Mouse (Mus musculus) adrenal gland (tissue): ENCODE measurements around the gene 2900011O08Rik.
"Not testable (repeated sequence)": the region's sequence is repeated elsewhere in the genome, so short reads cannot be mapped to it uniquely, and the experiment has no call there.

Source experiments
- intact Hi-C: fragments of 180-260 bp; cut with DNase I; formaldehyde crosslinking; loops from one replicate; pipeline ENCODE4 v1.15.1; 2025
- long read RNA-seq, 2 experiments: library from polyadenylated mRNA; unstranded; transcript quantifications; one replicate each; pipeline ENCODE4 v2.0.0; 2020; ENCODE audit warnings: borderline replicate concordance in 1 of 2; ENCODE audit not compliant: insufficient replicate concordance in 1 of 2

Gene 2900011O08Rik
- long read RNA-seq, experiment 1, partial matches to known transcripts = 0 of 3 reads
- long read RNA-seq, experiment 1, other reads (novel, unspliced or antisense) = 0 of 3 reads
- long read RNA-seq, experiment 2, partial matches to known transcripts = 0 of 3 reads
- long read RNA-seq, experiment 2, other reads (novel, unspliced or antisense) = 3 of 3 reads

DNA sequence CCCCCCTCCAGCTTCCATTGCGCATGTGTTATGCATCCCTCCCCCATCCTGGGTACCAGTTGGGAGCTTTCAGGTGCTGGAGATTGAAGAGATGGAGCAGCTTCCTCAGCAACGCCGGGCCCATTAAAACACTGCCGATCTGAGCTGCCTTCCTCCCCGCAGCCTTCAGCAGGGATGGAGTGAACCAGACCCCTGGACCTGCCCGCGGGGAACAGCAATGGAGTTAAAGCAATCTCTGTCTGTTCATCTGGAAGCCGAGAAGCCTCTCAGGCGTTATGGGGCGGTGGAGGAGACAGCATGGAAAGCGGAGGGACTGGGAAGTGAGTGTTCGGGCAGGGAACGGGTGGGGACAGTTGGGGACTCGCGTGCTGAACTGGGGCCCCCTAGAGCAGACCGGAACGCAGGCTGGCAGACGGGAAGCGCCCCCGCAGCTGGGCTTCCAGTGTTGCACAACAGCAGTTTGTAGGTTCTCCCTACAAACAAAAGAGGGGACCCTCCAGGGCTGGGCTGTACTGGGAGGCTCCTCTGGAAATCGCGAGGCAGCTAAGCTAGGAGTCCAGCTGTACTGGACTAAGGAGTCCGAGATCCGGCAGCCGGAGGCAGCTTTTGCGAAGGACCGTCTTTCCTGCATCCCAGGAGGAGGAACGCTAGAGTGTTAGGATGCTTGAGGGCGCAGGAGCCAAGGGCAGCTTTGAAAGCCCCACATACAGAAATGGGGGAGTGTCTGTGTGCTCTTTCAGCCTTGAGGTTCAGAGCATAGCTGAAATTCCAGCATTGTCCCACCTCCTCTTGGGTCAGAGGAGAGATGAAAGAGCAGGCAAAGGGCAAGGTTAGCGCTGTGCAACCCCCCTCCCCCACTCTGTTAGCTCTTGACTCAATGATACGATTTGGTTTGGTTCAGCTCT lies at the start of gene 2900011O08Rik, which contains the start of gene Ifitm7:
Gene 2900011O08Rik, plus strand, starts transcription at position 31 of the 905 bp plus-strand sequence.
Gene Ifitm7, minus strand, starts transcription at position 315 of the 905 bp plus-strand sequence.
- intact Hi-C loops = no loop called here

DNA sequence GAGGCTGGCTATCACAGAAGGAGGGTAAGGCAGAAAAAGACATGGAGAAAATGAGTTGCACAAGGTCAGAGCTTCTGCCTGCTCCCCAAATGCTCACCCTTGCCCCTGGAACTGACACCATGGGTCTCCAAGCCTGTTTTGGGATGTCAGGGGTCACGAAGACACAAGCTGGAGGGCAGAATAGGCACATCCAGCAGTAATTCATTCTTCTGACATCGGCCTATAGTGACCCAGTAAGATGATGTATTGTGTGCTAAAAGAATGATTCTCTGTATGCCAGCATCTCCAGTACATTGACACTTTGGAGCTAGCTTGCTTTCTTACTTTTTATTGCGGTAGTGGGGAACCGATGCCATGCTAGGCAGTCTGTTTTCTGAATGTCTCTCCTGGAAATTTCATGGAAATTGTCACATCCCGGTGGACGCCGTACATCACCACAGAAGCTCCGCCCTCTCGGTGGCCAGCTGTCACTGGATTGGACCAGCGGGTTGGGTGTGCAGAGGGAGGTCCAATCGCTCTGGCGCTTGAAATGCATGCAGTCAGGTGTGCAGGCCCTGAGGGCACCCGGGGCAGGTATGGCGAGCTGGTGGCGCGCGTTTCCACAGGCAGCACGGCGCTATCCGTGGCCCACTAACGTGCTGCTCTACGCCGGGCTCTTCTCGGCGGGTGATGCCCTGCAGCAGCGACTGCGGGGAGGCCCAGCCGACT lies 46.1 kb upstream of the 2900011O08Rik start:
- intact Hi-C loops = no loop called here

DNA sequence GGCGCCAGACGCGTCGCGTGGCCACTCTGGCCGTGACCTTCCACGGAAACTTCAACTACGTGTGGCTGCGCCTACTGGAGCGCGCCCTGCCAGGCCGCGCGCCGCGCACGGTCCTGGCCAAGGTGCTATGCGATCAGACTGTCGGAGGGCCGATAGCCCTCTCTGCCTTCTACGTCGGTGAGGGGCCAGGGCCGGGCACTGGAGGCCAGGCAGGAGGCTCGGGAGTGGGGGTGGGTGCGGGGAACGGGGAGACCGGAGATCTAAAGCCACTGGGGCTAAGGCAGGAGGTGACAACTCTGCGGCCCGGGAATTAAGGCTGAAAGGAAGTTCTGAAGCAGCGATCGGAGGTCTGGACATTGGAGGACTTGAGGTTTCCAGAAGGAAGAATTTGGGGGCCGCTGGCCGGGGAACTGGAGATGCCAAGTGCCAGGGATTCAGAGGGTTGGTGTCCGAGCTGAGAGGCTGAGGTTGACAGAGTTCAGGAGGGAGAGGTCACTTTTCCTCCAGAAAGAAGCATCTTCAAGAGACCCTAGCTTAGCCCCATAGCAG lies 45.5 kb upstream of the 2900011O08Rik start:
- intact Hi-C loops = no loop called here

DNA sequence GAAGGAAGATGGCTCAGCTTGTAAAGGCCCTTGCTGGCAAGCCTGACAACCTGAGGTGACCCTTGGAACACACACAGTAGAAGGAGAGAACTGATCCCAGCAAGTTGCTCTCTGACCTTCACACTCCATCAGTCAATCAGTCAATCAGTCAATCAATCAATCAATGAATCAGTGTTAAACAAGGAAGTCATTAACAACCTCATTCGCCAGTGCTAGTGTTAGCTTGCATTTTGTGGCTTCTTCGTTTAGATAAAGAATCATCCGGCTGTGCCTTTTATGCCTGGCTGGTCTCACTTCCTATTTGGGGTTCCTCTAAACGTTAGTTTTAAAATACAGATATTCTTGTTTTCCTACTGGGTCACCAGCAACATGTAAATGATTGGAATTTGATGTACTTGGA lies 42.2 kb upstream of the 2900011O08Rik start:
- intact Hi-C loops = no loop called here

DNA sequence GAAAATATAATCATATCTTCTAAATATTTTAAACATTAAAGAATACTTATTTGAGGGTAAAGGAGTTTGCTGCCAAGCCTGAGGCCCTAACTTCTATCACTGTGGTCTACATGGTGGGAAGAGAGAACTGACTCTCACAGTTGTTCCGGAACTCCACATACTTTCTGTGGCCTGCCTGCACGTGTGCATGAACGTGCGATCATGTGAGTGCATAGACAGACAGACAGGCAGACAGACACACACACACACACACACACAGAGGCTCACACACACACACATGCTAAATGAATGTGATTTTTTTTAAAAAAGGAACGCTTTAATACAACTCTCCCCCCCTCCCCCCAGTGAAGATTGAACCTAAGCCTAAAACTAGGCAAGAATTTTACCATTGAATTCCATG lies 41.7 kb upstream of the 2900011O08Rik start:
- intact Hi-C loops = no loop called here

DNA sequence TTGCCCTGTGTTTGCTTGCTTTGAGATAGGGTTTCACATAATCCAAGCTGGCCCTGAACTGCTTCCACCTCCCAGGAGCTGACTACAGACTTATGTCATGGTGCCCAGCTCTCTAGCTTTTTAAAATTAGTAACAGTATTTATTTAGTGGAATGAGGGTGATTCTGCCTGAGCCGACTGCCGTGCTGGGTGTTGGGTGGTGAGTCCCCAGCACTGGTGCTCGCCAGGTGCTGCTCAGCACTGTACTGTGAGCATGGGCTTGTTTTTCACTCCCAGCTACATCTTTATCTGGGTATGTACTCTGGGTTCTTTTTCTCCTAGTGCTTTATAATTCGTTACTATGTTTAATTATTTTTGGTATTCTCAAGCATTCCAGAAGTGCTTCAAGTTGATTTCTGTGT lies 41.3 kb upstream of the 2900011O08Rik start:
- intact Hi-C loops = no loop called here

DNA sequence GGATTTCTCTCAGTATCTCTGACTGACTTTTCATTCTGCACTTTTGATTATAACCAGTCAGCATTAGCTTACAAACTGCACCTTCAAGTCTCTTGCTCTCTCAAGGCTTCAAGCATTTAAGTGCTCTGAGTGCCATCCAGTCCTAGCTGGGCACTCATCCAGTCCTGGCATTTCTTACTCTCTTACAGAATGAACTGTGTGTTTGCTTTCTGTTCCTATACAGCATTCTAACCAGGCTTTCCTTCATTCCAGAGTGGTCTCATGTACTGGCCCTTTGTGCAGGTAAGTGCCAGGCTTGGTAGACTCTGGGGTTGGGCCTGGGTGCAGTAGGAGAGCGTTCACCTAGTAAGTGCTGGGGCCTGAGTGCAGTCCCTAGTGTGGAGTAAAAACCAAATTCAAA lies 40.1 kb upstream of the 2900011O08Rik start:
- intact Hi-C loops = no loop called here

DNA sequence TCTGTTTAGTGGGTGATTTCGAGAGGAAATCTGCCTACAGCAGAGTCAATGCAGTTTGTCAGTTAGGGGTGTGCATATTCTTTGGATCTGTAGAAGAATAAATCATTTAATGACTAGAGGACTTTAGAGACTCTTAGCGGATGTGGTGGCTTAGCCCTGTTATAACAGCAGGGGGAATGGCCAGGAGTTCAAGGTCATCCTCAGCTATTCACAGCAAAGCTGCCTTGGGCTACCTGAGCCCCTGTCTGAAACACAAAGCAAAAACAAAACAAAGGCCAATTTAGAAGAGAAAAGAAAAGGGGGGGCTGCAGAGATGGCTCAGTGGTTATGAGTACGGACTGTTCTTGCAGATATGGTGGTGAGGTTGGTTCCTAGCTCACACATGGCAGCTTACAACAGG lies 35.2 kb upstream of the 2900011O08Rik start:
- intact Hi-C loops = no loop called here

DNA sequence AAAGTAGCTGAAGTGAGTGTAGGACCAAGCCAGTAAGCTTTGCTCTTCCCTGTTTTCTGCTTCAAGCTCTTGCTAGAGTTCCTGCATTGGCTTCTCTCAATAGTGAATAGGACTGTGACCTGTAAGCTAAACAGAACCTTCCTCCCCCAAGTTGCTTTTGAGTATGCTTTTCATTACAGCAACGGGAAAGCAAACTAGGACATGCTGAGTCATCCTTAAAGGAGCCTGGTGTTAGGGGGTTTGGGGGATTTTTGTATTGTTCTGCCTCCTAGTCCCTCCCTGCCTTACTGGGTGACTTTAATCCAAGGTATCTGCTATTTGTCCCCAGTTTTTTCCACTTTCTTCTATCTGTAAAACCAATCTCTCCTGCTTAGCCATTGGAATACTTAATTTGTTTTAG lies 24.4 kb upstream of the 2900011O08Rik start:
- intact Hi-C loops = no loop called here

DNA sequence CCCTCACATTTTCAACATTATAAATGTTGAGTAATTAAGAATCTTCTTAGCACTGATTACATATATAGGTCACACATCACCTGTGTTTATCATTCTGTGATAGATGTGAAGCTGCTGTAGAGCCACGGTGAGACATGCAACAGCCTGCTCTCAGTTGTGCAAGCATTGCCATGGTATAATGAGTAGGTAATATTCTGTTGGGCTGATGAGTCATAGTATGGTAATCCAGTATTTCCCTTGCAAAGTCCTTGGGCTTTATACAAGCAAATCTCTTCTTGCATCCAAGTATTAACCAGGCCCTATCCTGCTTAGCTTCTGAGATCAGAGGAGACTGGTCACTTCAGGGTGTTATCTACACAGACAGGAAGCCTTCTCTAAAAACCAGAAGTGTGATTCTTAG lies 17.3 kb upstream of the 2900011O08Rik start:
- intact Hi-C loops = no loop called here

DNA sequence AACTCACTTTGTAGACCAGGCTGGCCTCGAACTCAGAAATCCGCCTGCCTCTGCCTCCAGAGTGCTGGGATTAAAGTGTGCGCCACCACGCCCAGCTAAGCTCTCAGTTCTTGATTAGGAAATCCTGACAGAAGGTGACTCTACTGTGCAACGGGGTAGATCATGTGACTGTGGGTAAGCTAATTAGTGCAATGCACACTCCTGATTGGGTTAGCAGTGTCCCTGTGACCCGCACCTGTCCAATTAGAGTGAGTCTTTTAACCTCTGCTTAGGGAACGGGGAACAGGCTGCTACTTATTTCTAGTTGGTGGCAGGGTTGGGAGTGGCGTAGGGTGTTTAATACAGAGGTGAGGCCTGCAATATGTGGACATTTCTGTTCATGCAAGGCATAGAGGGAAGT lies 14.4 kb upstream of the 2900011O08Rik start:
- intact Hi-C loops = no loop called here

DNA sequence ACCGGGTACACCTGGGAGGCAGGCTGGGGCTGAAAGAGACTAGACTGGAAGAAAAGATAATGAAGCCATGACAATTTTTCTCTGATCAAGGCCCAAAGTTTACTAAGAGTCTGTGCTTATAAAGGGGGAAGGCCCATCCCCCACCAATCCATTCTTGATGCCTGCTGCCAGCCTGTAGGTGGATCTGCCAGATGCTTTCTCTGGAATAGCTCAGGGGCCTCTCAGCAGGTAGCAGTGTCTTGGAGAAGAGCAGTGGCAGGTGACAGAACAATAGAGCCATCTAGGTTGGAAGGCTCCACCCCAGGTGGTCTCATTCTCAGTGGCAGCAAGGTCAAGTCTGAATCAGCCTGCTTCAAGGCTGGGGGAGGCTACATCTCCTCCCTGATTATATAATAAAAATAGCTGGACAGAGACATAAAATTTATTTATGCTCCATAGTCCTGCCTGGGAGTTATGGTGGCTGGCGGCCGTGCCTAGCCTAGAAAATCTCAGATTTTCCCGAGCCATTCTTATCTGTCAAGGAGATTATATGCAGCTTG lies 10.0 kb upstream of the 2900011O08Rik start:
- intact Hi-C loops = not testable (repeated sequence)

DNA sequence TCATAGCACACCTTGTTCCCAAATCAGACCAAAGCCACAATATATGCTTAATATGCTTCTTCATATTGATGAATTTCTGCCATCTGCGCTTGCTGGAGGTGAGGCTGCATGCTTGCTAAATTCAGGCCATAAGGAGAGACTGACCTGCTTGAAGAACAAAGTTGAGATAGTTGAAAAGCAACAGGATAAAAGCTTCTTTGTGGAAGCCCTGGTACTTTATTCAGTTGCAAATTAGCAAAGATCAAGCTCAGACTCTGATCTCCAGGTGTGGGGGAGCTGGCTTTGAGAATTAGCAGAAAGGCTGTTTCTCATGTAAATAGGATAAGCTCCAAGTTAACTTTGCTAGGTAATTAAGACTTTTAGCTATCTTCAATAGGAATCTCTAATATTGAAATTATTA lies 9.4 kb upstream of the 2900011O08Rik start:
- intact Hi-C loops = not testable (repeated sequence)

DNA sequence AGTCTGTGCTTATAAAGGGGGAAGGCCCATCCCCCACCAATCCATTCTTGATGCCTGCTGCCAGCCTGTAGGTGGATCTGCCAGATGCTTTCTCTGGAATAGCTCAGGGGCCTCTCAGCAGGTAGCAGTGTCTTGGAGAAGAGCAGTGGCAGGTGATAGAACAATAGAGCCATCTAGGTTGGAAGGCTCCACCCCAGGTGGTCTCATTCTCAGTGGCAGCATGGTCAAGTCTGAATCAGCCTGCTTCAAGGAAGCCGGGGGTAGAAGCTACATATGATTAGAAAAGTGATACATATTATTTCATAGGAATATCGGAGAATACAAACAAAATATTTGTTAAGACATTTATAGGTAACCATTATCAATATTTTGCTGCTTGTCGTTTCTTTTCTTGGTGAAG lies 4.7 kb upstream of the 2900011O08Rik start:
- intact Hi-C loops = not testable (repeated sequence)

DNA sequence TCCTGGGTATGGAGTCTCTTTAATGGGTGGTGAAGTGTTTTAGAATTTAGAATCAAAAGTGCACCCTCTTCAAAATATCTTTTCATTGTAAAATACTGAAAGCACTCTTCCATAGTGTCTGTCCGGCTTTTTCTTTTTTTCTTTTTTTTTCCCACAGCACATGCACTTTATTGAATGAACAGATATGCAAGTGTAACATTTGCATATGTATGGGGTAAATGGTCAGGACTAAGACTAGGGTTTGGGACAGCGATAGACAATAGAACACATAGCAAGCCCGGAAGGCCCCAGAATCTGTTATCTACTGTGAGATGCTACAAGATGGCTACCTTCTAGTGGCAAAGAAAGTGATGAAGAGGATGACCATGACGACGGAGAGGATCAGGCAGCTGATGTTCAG lies 3.2 kb upstream of the 2900011O08Rik start:
- intact Hi-C loops = no loop called here

DNA sequence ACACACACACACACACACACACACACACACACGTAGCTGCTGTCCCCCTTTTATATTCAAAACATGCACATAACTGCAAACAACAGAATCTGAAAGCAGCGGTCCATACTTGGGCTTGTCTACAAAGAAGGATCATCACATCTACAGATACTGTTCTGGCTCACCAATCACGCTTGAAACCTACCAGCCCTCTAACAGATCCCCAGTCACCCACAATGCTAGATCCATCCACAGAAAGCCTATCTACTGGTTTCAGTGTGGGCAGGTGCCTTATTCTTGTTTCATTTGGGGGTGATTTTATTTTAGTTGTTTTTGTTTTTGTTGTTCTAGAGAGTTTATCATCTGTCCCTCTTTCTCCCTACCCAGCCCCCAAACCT lies 219 bp upstream of the 2900011O08Rik start:
- intact Hi-C loops = no loop called here

DNA sequence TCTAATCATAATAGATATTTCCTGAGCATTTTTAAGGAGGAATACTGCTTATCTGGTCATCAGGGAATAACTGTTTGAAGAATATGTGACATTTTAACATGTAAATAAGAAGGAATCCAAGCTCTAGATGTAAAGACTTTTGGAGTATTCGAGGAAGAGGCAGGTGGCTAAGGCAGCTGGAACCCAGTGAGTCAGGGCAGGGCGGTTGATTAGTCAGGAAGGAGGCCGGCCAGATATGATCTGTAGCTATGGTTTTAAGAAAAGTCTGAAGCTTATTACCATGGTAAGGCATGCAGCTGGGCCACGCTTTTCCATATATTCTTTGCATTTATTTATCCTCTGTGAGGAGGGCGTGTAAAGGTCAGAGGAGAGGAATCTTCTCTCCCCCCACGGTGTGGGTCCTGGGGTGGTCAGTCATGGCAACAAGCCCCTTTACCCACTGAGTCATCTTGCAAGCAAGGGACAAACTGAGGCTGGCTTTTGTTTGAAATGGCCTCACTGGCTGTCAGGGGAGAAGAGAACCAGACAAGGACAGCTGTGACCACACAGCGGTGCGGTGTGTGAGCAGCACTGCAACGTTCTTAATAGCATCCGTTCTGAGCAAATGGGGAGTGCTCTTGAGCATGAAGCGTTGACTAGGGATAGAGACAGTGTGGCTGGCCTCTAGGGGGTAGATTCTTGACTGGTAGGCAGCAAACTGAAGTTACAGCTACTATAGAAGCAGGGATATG lies 6.3 kb downstream of the 2900011O08Rik start:
- intact Hi-C loops = no loop called here

DNA sequence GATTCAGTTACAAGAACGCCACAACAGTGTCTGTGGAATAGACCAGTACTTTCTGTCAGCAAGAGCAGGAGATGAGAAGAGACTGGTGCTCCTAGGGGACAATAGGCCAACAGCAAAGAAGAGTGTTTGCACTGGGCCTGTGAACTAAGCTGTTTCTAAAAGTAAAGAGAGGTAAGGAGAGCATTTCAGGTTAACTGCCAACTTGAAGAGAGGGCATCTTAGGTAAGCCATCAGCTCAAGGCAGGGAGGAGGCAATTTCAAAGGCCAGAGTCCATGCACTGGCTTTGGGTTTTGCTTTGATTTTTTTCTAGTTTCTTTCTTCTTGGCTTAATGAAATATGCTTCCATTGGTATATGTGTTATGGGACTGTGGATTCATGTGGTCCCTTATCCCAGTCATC lies 7.7 kb downstream of the 2900011O08Rik start:
- intact Hi-C loops = no loop called here

DNA sequence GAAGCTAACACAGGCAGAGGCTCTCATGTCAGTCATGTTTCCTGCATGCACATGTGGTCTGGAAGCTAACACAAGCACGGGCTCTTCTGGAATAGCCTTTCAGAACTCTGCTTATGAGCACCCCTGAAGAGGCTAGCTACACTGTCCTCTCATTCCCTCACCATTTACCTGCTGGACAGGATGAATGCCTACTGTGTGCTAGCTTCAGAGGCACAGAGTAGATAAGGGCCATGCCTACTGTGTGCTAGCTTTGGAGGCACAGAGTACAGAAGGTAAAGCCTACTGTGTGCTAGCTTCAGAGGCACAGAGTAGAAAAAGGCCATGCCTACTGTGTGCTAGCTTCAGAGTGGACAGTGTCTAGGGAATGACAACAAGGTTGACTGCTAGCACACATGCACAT lies 8.1 kb downstream of the 2900011O08Rik start:
- intact Hi-C loops = no loop called here

DNA sequence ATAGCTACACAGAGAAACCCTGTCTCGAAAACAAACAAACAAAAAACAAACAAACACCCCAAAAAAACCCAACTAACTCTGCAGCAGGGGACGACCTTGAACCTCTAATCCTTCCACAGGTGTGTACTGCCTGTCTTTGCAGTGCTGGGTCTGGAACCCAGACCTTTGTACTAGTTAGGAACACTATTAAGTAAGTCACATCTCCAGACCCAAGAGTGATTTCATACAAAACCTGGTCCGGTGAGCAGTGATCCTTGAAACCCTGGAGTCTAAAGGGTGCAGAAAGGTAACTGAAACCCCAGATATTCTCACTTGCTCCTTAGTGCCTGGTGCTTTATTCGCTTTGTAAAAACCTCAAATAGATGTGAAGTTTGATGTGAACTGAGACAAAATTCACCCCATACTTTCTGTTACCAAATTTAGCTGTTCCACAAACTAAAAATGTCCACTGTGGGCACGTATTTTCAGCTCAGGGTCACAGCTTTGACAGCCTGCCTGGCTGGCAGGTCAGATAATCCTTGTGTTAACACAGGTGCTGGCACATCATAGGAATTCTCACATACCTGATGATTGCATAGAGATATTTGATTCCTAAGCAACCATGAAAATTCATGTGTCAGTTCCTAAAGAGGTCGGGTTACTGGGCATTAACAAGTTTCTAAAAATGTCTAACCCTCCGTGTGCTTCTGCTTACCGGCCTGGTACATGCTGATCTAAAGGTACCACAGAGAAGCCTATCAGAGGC lies 17.2 kb downstream of the 2900011O08Rik start:
- intact Hi-C loops = loop anchor here (5.0 kb wide), 1 partner anchor 81 kb away; no protein-coding TSS in a partner anchor
